Mouse (Mus musculus): ENCODE data around the gene Zfp988.
"Not testable (repeated sequence)": the region's sequence is repeated elsewhere in the genome, so short reads cannot be mapped to it uniquely, and the experiment has no call there.

DNA sequence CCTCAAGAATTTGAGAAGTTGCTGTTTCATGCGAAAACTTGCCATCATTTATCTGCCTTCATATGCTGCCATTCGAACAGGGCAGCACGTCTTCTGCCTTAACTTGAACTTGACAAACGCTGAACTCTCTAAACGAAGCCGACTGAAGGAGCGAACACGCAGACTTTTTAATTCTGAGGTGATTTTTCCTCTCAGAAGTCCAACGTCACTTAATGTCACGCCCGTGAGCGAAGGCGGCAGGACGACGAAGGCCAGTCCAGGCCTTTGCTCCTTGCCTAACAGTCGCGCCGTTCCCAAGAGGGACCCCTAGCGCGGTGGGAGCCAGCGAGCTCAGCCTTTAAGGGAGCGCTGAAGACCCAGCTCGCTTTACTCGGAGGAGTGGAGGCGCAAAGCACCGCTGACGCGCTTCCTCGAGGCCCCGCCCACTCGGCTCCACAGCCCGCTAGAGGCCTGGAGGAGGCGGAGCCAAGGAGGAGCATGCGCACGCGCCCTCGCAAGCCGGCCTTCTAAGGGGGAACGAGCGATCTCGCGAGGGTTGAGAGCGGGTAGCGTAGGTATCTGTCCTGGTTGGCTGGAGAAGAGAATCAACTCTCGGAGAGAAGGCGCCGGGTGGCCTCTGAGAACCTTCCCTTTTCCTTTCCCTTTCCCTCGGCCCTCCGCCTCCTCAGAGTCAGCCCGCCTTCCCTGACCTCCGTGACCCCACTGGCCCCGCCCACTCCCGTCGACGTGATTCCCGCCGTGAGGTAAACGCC is 30.3 kb upstream of the Zfp988 start:
- TF ChIP-seq CTCF (IDR thresholded peaks at IDR 0.05; ENCODE audit: low read depth, low read length); POLR2A (IDR thresholded peaks at IDR 0.05; ENCODE audit: insufficient read depth, low read length); EP300 (IDR thresholded peaks at IDR 0.05; ENCODE audit: insufficient read depth, low read depth, low read length): not testable (repeated sequence)
